Mouse (Mus musculus) embryonic facial prominence, embryonic 14.5 days (tissue): Measurements from ENCODE around the gene Gm10203. TPM values are rescaled to one million over a fixed set of nuclear protein-coding genes. Genes with fewer than 3 reads are reported as not detected.

Experiments
- ATAC-seq: fragments of 200-750 bp; cut with Nextera tagmentation; 2 replicates; pipeline ENCODE4 v1.8.0; 2017; ENCODE audit warnings: low read depth, moderate number of reproducible peaks, moderate TSS enrichment
- DNase-seq: peaks from one replicate; pipeline ENCODE4 v3.0.0-alpha.2; 2015; ENCODE audit warnings: low spot score
- H3K27ac ChIP-seq: fragments of 300-500 bp; sonication (generic); replicated peaks from 2 replicates; pipeline ENCODE4 v1.5.1; 2014; ENCODE audit warnings: low read depth, mild to moderate bottlenecking, low read length, moderate library complexity
- H3K27me3 ChIP-seq: fragments of 300-500 bp; sonication (generic); replicated peaks from 2 replicates; pipeline ENCODE4 v1.6.1; 2014; ENCODE audit warnings: low read length; ENCODE audit not compliant: control insufficient read depth, insufficient read depth
- H3K36me3 ChIP-seq: fragments of 300-500 bp; sonication (generic); 2 replicates; pipeline ENCODE4 v1.6.1; 2014; ENCODE audit warnings: low read length, mixed read lengths; ENCODE audit not compliant: control insufficient read depth, insufficient read depth
- H3K4me1 ChIP-seq: fragments of 300-500 bp; sonication (generic); 2 replicates; pipeline ENCODE4 v1.6.1; 2014; ENCODE audit warnings: antibody characterized with exemption, low read length; ENCODE audit not compliant: control insufficient read depth, insufficient read depth
- H3K4me2 ChIP-seq: fragments of 300-500 bp; sonication (generic); 2 replicates; pipeline ENCODE4 v1.6.1; 2014; ENCODE audit warnings: low read depth, mild to moderate bottlenecking, low read length, moderate library complexity, mixed read lengths
- H3K4me3 ChIP-seq: fragments of 300-500 bp; sonication (generic); 2 replicates; pipeline ENCODE4 v1.5.1; 2014; ENCODE audit warnings: low read depth, mild to moderate bottlenecking, low read length
- H3K9ac ChIP-seq: fragments of 300-500 bp; sonication (generic); 2 replicates; pipeline ENCODE4 v1.6.1; 2014; ENCODE audit warnings: low read depth, mild to moderate bottlenecking, low read length, moderate library complexity, mixed read lengths
- H3K9me3 ChIP-seq: fragments of 300-500 bp; sonication (generic); 2 replicates; pipeline ENCODE4 v1.6.1; 2016; ENCODE audit warnings: low read length; ENCODE audit not compliant: control insufficient read depth
- WGBS: fragments of 180-500 bp; shearing (Covaris S2); extraction: QIAGEN DNeasy Blood & Tissue Kit; methylation state at CpG from one replicate; pipeline ENCODE4 v1.1.7; 2014; 5-methylcytosine and 5-hydroxymethylcytosine counted together
- polyA plus RNA-seq: library from polyadenylated mRNA; unstranded; fragments of >200 nt; fragmentation: Nextera tagmentation; extraction: Ambion mirVana; gene quantifications from 2 replicates; pipeline ENCODE4 v1.2.1, GENCODE M21; 2014

Gm10203 gene
- polyA plus RNA-seq, 1 experiment from 2014 or later, result not detected

GRCm38 (mm10) chr6:149141393-149142173, 11.6 kb downstream of the Gm10203 start:
- peak overlapping the region; percentile 47 for H3K4me3 ChIP-seq
- peaks cover 7% of the 10 kb centered on the region; the same call in 1 of the 2 replicates for H3K36me3 ChIP-seq
- H3K9me3 ChIP-seq, result no peaks in the 10 kb centered on the region
- DNase-seq (peak; percentile 94), ATAC-seq (peak; percentile 97)
- H3K27me3 ChIP-seq, result no peaks in the 10 kb centered on the region
- WGBS, result 5% methylated on average over 32 of the region's 36 CpGs
- peak overlapping the region; percentile 72 for H3K9ac ChIP-seq
- H3K4me2 ChIP-seq, result peak overlapping the region; percentile 74
- peaks cover 8% of the 10 kb centered on the region for H3K4me1 ChIP-seq
- H3K27ac ChIP-seq, result peak overlapping the region; percentile 78

- no peak overlapping the region for H3K4me3 ChIP-seq
Measured at GRCm38 (mm10) chr6:149145143-149145542, 15.2 kb downstream of the Gm10203 start.

GRCm38 (mm10) chr6:149148436-149149229, 18.7 kb downstream of the Gm10203 start:
- Histone ChIP-seq H3K4me3 (no peak overlapping the region), H3K27ac (no peak overlapping the region), H3K4me2 (no peak overlapping the region), H3K9me3 (no peaks in the 10 kb centered on the region), H3K9ac (no peak overlapping the region), H3K4me1 (no peaks in the 10 kb centered on the region), H3K27me3 (no peaks in the 10 kb centered on the region), H3K36me3 (peaks cover 21% of the 10 kb centered on the region)
- ATAC-seq (no peak), DNase-seq (no peak)
- WGBS, result 87% methylated on average over 7 of the region's 7 CpGs

More at GRCm38 (mm10) chr6:149145143-149145542, 15.2 kb downstream of the Gm10203 start:
- WGBS, result 90% methylated on average over 1 of the region's 1 CpGs
- no peaks in the 10 kb centered on the region for H3K9me3 ChIP-seq
- H3K4me1 ChIP-seq, result peaks cover 8% of the 10 kb centered on the region
- no peak overlapping the region for H3K4me2 ChIP-seq
- H3K9ac ChIP-seq, result no peak overlapping the region
- no peaks in the 10 kb centered on the region for H3K27me3 ChIP-seq
- no peak overlapping the region for H3K27ac ChIP-seq
- ATAC-seq (no peak), DNase-seq (no peak)
- H3K36me3 ChIP-seq, result peaks cover 10% of the 10 kb centered on the region; the same call in 1 of the 2 replicates

GRCm38 (mm10) chr6:149152119-149152518, 22.1 kb downstream of the Gm10203 start:
- no peak overlapping the region for H3K4me2 ChIP-seq
- H3K27me3 ChIP-seq, result no peaks in the 10 kb centered on the region
- ATAC-seq (no peak), DNase-seq (no peak)
- H3K4me1 ChIP-seq, result no peaks in the 10 kb centered on the region
- peaks cover 23% of the 10 kb centered on the region for H3K36me3 ChIP-seq
- 91% methylated on average over 2 of the region's 2 CpGs for WGBS
- H3K9ac ChIP-seq, result no peak overlapping the region
- no peaks in the 10 kb centered on the region for H3K9me3 ChIP-seq
- H3K4me3 ChIP-seq, result no peak overlapping the region
- no peak overlapping the region for H3K27ac ChIP-seq

- 43% methylated on average over 6 of the region's 6 CpGs for WGBS
- no peak overlapping the region for H3K4me2 ChIP-seq
- H3K27ac ChIP-seq, result no peak overlapping the region
- peaks cover 31% of the 10 kb centered on the region for H3K36me3 ChIP-seq
- no peak for DNase-seq
- no peak overlapping the region for H3K9ac ChIP-seq
- H3K4me1 ChIP-seq, result no peaks in the 10 kb centered on the region
- no peak overlapping the region for H3K4me3 ChIP-seq
- no peaks in the 10 kb centered on the region for H3K9me3 ChIP-seq
- no peak for ATAC-seq
- H3K27me3 ChIP-seq, result no peaks in the 10 kb centered on the region
Measured at GRCm38 (mm10) chr6:149153473-149154115, 23.6 kb downstream of the Gm10203 start.

- peaks cover 37% of the 10 kb centered on the region for H3K36me3 ChIP-seq
- H3K4me1 ChIP-seq, result no peaks in the 10 kb centered on the region
- no peak for ATAC-seq
- no peak overlapping the region for H3K9ac ChIP-seq
- no peaks in the 10 kb centered on the region for H3K9me3 ChIP-seq
- no peak overlapping the region for H3K4me2 ChIP-seq
- WGBS, result 23% methylated on average over 8 of the region's 8 CpGs
- H3K27ac ChIP-seq, result no peak overlapping the region
- H3K4me3 ChIP-seq, result no peak overlapping the region
- H3K27me3 ChIP-seq, result no peaks in the 10 kb centered on the region
- no peak for DNase-seq
Measured at GRCm38 (mm10) chr6:149154116-149155030, 24.4 kb downstream of the Gm10203 start.

- Histone ChIP-seq H3K27me3 (no peaks in the 10 kb centered on the region), H3K9me3 (no peaks in the 10 kb centered on the region), H3K27ac (no peak overlapping the region), H3K36me3 (peaks cover 37% of the 10 kb centered on the region), H3K4me2 (no peak overlapping the region), H3K4me1 (no peaks in the 10 kb centered on the region), H3K4me3 (no peak overlapping the region), H3K9ac (no peak overlapping the region)
- peak; percentile 35 for DNase-seq
- peak; percentile 62; the same call in 1 of the 2 replicates for ATAC-seq
- WGBS, result 65% methylated on average over 3 of the region's 3 CpGs
Measured at GRCm38 (mm10) chr6:149155031-149155841, 25.3 kb downstream of the Gm10203 start.
